ENCODE assay signal across 18 mouse cellular contexts in the genomic region with DNA sequence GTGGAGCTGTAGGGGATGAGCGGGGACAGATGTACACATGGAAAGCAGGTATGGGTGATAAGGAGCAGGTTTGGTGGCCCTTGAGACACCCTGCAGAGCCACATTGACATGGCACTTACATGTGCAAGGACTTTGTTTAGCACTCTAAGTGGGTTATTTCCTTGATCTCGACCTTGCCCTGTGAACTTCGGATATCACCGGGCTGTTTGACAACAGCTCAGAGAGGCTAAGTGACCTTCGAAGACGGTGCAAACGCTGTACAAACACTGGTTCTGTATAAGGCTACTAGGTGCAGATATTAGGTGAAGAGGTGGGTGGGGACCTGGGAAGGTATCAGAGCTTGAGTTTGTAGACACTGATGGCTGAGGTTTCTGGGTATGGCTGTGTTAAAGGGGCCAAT.
"Had no signal": no experiment of that assay in that cellular context is flagged by ENCODE, and none has a peak within 500 bp of the region (broad histone marks: within the 10 kb centered on the region; RNA-seq: fewer than 3 reads in every experiment).

No protein-coding gene starts in this region.

- ATAC-seq: midbrain, embryonic 16.5 days had no signal

- H3K27ac ChIP-seq: midbrain, embryonic 10.5 days; midbrain, embryonic 12.5 days; neural tube, embryonic 13.5 days; neural tube, embryonic 15.5 days had no signal

- H3K4me1 ChIP-seq: midbrain, embryonic 12.5 days; neural tube, embryonic 15.5 days had no signal

- DNase-seq: lung, adult 18-20 months; lung, embryonic 14.5 days; lung, postnatal 4 days; midbrain, embryonic 14.5 days; retina, postnatal 1 day; right cerebral cortex, adult 18-20 months; right cerebral cortex, postnatal 25 days; right cerebral cortex, postnatal 4 days; spleen, adult 18-20 months; thymus, adult 2 months; thymus, postnatal 25 days; thymus, postnatal 4 days had no signal

- H3K9me3 ChIP-seq: midbrain, embryonic 10.5 days; midbrain, embryonic 12.5 days; neural tube, embryonic 13.5 days; neural tube, embryonic 15.5 days had no signal

- H3K4me2 ChIP-seq: lung, embryonic 14.5 days; midbrain, embryonic 12.5 days; neural tube, embryonic 13.5 days; neural tube, embryonic 15.5 days had no signal

- H3K36me3 ChIP-seq: midbrain, embryonic 10.5 days; midbrain, embryonic 12.5 days; neural tube, embryonic 13.5 days; neural tube, embryonic 15.5 days had no signal

- H3K4me3 ChIP-seq: midbrain, embryonic 10.5 days; midbrain, embryonic 12.5 days; myocyte; neural tube, embryonic 13.5 days; neural tube, embryonic 15.5 days had no signal

- H3K27me3 ChIP-seq: midbrain, embryonic 12.5 days; neural tube, embryonic 13.5 days; neural tube, embryonic 15.5 days had no signal

- H3K9ac ChIP-seq: lung, embryonic 14.5 days; midbrain, embryonic 12.5 days; neural tube, embryonic 13.5 days; neural tube, embryonic 15.5 days had no signal
